Mouse (Mus musculus) splenic B cell, adult 2 months (primary cell): ENCODE results near the gene Ibtk.
"Not testable (repeated sequence)": the region's sequence is repeated elsewhere in the genome, so short reads cannot be mapped to it uniquely, and the experiment has no call there.

ENCODE experiments used
- DNase-seq: peaks from one replicate; pipeline ENCODE4 v3.0.0-alpha.2; 2011; ENCODE audit warnings: low read depth, low spot score
- H3K27me3 ChIP-seq: 2 replicates; pipeline ENCODE4 v1.6.1; 2012; ENCODE audit warnings: mild to moderate bottlenecking, low read length, moderate library complexity, mixed read lengths; ENCODE audit not compliant: control insufficient read depth, poor library complexity, insufficient read depth, severe bottlenecking
- H3K36me3 ChIP-seq: 2 replicates; pipeline ENCODE4 v1.6.1; 2012; ENCODE audit warnings: mild to moderate bottlenecking, low read length, moderate library complexity, mixed read lengths; ENCODE audit not compliant: control insufficient read depth, poor library complexity, insufficient read depth, severe bottlenecking

Gene Ibtk

GRCm38 (mm10) chr9:85749142-85749921 is at the start of gene Ibtk:
Gene Ibtk (minus strand): TSS chr9:85749334.
- Histone ChIP-seq H3K27me3 (no peaks in the 10 kb centered on the region), H3K36me3 (no peaks in the 10 kb centered on the region)
- peak; percentile 94 for DNase-seq

GRCm38 (mm10) chr9:85791521-85791920 is 42.4 kb upstream of the Ibtk start:
- not testable (repeated sequence) for H3K36me3 ChIP-seq, H3K27me3 ChIP-seq, DNase-seq

GRCm38 (mm10) chr9:85780249-85780648 is 31.1 kb upstream of the Ibtk start:
- Histone ChIP-seq H3K36me3 (no peaks in the 10 kb centered on the region), H3K27me3 (no peaks in the 10 kb centered on the region; the same call in 1 of the 2 replicates)
- no peak for DNase-seq

- DNase-seq = peak; percentile 59
- H3K27me3 ChIP-seq = no peaks in the 10 kb centered on the region; the same call in 1 of the 2 replicates
- no peaks in the 10 kb centered on the region for H3K36me3 ChIP-seq
Observed at GRCm38 (mm10) chr9:85779458-85779857, 30.3 kb upstream of the Ibtk start.

GRCm38 (mm10) chr9:85777544-85777943 is 28.4 kb upstream of the Ibtk start:
- no peak for DNase-seq
- Histone ChIP-seq H3K27me3 (no peaks in the 10 kb centered on the region; the same call in 1 of the 2 replicates), H3K36me3 (no peaks in the 10 kb centered on the region)

GRCm38 (mm10) chr9:85772280-85772679 is 23.1 kb upstream of the Ibtk start:
- H3K27me3 ChIP-seq = no peaks in the 10 kb centered on the region
- H3K36me3 ChIP-seq = no peaks in the 10 kb centered on the region
- DNase-seq = no peak

- Histone ChIP-seq H3K27me3 (no peaks in the 10 kb centered on the region), H3K36me3 (no peaks in the 10 kb centered on the region)
- DNase-seq = no peak
Observed at GRCm38 (mm10) chr9:85771454-85771853, 22.3 kb upstream of the Ibtk start.

GRCm38 (mm10) chr9:85770369-85770768 is 21.2 kb upstream of the Ibtk start:
- Histone ChIP-seq H3K27me3 (no peaks in the 10 kb centered on the region; the same call in 1 of the 2 replicates), H3K36me3 (no peaks in the 10 kb centered on the region)
- no peak for DNase-seq

GRCm38 (mm10) chr9:85769057-85769789 is 20.1 kb upstream of the Ibtk start:
- no peak for DNase-seq
- Histone ChIP-seq H3K27me3 (no peaks in the 10 kb centered on the region; the same call in 1 of the 2 replicates), H3K36me3 (no peaks in the 10 kb centered on the region)

GRCm38 (mm10) chr9:85767255-85767654 is 18.1 kb upstream of the Ibtk start:
- H3K27me3 ChIP-seq = no peaks in the 10 kb centered on the region; the same call in 1 of the 2 replicates
- DNase-seq = no peak
- no peaks in the 10 kb centered on the region for H3K36me3 ChIP-seq

GRCm38 (mm10) chr9:85762476-85762875 is 13.3 kb upstream of the Ibtk start:
- Histone ChIP-seq H3K36me3 (no peaks in the 10 kb centered on the region), H3K27me3 (no peaks in the 10 kb centered on the region; the same call in 1 of the 2 replicates)
- DNase-seq = peak; percentile 63

GRCm38 (mm10) chr9:85750797-85751196 is 1.7 kb upstream of the Ibtk start:
- DNase-seq = no peak
- Histone ChIP-seq H3K36me3 (no peaks in the 10 kb centered on the region), H3K27me3 (no peaks in the 10 kb centered on the region)

- H3K36me3 ChIP-seq = no peaks in the 10 kb centered on the region
- H3K27me3 ChIP-seq = no peaks in the 10 kb centered on the region
- DNase-seq = no peak
Observed at GRCm38 (mm10) chr9:85749922-85750509, 882 bp upstream of the Ibtk start.

GRCm38 (mm10) chr9:85748204-85749141 is 661 bp downstream of the Ibtk start:
- DNase-seq = peak; percentile 89
- H3K27me3 ChIP-seq = no peaks in the 10 kb centered on the region
- no peaks in the 10 kb centered on the region for H3K36me3 ChIP-seq
